Mouse (Mus musculus) spleen, adult 2 months (tissue): ENCODE measurements around the gene Prdm9.

ENCODE experiments used
- CTCF ChIP-seq: fragments of 200-500 bp; IDR thresholded peaks from 2 replicates; pipeline ENCODE4 v1.5.1; 2011; ENCODE audit warnings: mild to moderate bottlenecking, inconsistent platforms; ENCODE audit not compliant: insufficient read depth, insufficient read length, insufficient replicate concordance; ENCODE audit errors: extremely low read depth
- POLR2A ChIP-seq: fragments of 200-500 bp; IDR thresholded peaks from 2 replicates; pipeline ENCODE4 v1.6.1; 2011; ENCODE audit warnings: low read depth, low read length, inconsistent platforms

DNA sequence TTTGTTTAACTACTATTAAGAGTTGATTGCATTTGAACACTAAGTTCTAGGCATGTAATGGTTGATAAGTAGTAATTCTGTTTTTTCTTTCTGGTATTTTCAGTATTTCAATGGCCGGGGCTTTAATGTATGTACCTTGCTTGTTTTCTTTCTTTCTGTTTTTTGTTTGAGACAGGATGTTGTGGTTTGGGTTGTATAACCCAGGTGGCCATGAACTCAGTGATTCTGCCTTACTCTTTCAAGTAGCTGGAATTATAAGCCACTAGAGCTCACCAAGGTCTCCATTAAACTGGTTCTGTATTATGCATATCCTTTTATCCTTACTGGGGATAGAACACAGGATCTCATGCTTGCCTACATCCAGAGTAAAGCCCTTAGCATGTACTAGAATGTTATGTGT is 45.4 kb downstream of the Prdm9 start:
- TF ChIP-seq CTCF (no peak), POLR2A (no peak)
